Mouse (Mus musculus): ENCODE data around the gene Dnaaf2. TPM values are rescaled to one million over a fixed set of nuclear protein-coding genes. Genes with fewer than 3 reads are reported as not detected.

The Dnaaf2 gene
- 3.2 and 5.5 TPM in 2 replicates for polyA plus RNA-seq (2012)

DNA sequence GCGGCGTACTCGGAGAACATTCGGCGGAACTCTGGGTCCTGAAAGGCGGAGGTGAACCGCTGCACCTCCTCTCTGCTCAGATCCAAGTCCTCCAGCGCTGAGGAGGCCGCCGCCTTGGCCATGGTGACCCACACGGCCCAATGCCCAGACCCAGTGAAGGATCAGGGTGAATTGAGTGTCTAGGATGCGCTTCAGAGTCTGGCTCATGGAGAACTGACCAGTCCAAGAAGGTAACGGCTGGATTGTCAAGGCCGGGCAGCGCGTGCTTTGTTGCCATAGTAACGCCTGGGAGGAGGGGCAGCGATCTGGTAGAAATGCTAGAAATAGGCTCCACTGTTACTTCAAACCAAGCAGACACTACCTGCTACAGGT is at the start of gene Dnaaf2:
Dnaaf2 (minus strand) TSS at position 266 of the 372 bp plus-strand sequence.
- TF ChIP-seq GATA1 (IDR thresholded peaks at IDR 0.05; ENCODE audit: low read length): no peak

DNA sequence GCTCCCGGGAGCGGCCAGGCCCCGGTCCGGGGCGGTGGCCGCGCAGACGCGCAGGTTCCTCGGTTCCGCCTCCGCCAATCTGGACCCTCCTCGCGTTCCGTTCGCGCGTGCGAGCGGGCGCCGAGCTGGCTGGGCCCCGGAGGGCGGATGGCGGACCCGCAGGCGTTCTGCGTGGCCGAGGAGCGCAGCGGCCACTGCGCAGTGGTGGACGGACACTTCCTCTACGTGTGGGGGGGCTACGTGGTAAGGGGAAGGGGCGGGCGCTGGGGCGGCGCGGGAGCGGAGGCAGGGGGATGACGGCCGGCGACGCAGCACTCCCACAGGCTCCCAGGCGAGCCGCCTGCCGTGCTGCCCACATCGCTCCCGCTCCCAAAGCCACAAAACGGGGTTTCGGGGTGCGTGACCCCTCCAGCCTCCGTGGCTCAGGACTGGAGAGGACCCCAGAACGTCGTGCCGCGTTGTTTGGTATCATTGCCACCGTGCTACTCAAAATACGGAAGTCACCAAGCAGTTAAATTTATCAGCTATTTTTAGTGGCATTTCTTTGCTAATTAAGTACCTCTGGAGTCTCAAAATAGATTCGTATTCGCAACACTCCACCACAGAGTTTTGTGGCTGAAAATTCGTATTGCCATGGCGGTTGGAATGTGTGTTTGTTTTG is 43.7 kb upstream of the Dnaaf2 start:
- TF ChIP-seq GATA1 (IDR thresholded peaks at IDR 0.05; ENCODE audit: low read length): no peak

DNA sequence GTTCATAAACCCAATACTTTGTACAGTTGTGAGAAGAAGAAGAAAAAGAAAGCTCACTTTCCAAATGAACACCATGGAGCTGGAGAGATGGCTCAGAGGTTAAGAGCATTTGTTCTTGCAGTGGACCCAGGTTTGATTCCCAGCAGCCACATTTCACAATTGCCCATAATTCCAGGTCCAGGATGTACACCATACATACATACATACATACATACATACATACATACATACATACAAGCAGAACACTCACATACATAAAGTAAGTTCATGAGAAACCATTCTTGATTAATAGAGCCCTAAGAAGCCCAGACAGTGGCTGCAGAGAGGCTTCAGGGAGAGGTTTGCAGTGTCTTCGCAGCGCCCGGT is 43.2 kb upstream of the Dnaaf2 start:
- TF ChIP-seq GATA1 (IDR thresholded peaks at IDR 0.05; ENCODE audit: low read length): no peak

DNA sequence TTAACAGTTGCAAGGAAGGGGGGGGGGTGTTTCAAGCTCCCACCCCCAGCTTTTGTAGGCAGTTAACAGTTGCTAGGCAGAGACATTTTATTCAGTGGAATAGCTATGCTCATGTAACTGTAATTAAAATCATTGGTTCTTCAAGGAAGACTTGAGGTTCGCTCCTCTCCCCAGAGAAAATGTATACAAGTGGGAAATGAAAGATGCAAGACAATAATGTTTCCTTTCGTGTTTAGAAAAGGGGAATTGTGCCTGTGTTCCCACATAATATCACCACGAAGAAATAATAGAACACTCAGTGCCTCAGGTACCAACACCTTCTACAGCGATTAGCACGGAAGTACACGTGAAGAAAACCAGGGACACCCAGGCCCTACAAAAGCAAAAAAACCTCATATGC is 42.6 kb upstream of the Dnaaf2 start, which contains the start of gene Klhdc1:
Klhdc1 (plus strand) TSS at position 301 of the 400 bp plus-strand sequence.
- TF ChIP-seq GATA1 (IDR thresholded peaks at IDR 0.05; ENCODE audit: low read length): no peak

DNA sequence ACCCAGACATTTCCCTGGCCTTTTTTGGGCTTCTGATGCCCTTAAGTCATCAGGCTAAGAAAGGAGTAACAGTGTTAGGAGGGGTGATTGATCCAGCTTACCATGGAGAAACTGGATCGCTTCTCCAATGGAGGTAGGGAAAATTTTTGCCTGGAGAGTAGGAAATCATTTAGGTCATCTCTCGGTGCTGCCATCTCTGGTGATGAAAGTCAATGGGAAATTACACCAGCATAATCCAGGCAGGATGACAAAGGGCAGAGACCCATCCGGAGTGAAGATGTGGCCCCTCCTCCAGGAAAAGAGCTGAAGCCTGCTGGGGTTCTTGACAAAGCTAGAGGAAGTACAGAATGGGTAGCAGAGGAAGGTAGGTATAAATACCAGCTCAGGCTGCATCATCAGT is 40.1 kb upstream of the Dnaaf2 start:
- TF ChIP-seq GATA1 (IDR thresholded peaks at IDR 0.05; ENCODE audit: low read length): no peak

DNA sequence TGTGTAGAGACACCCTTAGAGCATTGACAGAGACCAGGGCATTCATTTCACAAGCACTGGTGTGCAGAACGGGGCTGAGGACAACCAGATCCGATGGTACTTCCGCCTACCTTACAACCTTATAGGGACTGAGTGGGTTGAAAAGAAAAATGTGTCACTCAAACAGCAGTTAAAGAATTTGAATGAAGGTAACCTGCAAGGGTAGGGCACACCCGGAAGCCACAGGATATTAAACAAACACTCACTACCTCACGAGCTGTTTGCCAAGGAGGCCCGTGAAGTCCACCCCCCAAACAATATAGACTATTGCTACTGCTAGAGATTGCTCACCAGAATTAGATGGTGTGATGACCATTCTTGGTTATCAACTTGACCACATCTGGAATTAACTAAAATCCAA is 37.6 kb upstream of the Dnaaf2 start:
- TF ChIP-seq GATA1 (IDR thresholded peaks at IDR 0.05; ENCODE audit: low read length): no peak

- no peak for TF ChIP-seq GATA1 (IDR thresholded peaks at IDR 0.05; ENCODE audit: low read length)
Measured at GRCm38 (mm10) chr12:69229251-69229650, 31.0 kb upstream of the Dnaaf2 start.

DNA sequence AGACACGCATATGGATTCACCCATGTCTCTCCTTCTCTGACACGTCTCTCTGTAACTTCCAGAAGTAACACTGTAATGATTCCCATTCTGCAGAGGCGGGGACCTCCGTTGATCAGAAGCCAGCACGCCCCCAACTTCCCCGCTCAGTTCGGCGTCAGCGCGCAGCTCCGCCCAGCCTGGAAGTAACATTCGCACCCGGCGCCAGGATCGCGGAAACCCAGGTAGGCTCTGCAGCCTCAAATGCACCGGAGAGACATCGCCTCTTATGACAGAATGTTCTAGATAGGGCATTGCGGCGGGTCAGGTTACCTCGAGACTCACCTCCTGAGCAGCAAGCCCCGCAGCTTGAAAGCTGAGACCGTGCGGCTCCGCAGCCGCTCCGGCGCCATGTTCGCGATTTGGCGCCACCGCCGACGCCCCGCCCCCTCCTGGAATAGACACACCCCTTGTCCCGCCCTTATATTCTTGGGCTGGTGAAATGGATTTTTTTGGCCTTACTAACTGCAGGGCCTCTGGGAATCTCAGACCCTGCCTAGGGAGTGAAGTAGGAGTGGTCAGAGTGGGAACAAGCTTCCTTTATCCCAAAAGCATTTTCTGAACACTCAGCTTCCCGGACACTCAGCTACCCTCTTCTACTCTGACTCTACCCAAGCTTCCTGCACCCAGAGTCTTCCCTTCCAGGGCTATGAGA is 29.7 kb upstream of the Dnaaf2 start, which contains the start of gene Pole2:
Pole2 (minus strand) TSS at position 420 of the 691 bp plus-strand sequence.
- no peak for TF ChIP-seq GATA1 (IDR thresholded peaks at IDR 0.05; ENCODE audit: low read length)

DNA sequence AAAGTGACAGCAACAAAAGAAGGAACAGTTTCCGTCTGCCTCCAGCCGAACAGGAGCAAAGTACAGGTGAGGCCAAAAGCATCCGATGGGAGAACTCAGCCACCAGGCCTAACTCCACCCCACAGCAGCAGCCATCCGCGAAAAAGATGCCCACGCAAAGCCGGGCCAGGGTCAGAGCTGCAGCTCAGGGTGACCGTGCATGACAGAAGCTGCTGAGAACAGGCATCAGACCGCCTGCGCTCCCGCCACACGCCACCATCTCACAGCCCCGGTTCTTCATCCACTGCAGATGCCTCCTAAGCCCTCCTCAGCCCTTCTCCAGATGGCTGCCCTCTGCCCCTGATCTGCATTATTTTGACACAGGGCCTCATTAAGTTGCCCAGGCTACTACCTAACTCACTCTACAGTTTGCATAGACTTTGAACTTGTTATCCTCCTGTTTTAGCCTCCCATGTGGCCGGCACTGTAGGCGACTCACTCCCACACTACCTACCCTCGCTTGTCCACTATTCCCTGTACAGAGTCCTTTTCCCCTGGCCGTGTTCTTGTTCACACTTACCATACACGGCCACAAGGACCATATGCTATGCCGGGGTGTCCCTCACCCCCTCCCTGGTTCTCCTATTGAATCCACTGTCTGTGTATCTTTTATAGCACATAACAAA is 22.5 kb upstream of the Dnaaf2 start:
- no peak for TF ChIP-seq GATA1 (IDR thresholded peaks at IDR 0.05; ENCODE audit: low read length)

- no peak for TF ChIP-seq GATA1 (IDR thresholded peaks at IDR 0.05; ENCODE audit: low read length)
Measured at GRCm38 (mm10) chr12:69216587-69216986, 18.4 kb upstream of the Dnaaf2 start.

GRCm38 (mm10) chr12:69215000-69215785 is 17.0 kb upstream of the Dnaaf2 start:
- no peak for TF ChIP-seq GATA1 (IDR thresholded peaks at IDR 0.05; ENCODE audit: low read length)

DNA sequence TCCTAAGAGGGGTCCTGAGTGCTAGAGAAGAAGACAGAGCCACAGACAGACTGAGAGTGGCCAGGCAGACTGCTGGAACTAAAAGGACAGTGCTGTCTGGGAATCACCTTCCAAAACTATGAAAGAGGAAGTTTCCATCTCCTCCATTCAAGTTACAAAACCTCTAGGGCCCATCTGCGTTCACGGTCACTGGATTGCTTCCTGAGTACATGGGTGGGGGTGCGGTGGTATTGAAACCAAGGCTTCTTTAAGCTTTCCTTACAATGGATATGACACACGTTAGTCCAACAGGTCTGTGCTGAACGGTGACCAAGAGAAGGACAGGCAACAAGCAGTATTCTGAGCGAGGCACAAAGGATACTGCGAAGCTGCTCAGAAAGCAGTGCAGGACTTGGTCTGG is 16.2 kb upstream of the Dnaaf2 start:
- TF ChIP-seq GATA1 (IDR thresholded peaks at IDR 0.05; ENCODE audit: low read length): no peak

- no peak for TF ChIP-seq GATA1 (IDR thresholded peaks at IDR 0.05; ENCODE audit: low read length)
Measured at GRCm38 (mm10) chr12:69213186-69213777, 15.1 kb upstream of the Dnaaf2 start.

- no peak for TF ChIP-seq GATA1 (IDR thresholded peaks at IDR 0.05; ENCODE audit: low read length)
Measured at GRCm38 (mm10) chr12:69211057-69211456, 12.8 kb upstream of the Dnaaf2 start.
